Mouse (Mus musculus): ENCODE data around the gene Zfp292. TPM values are rescaled to one million over a fixed set of nuclear protein-coding genes. Genes with fewer than 3 reads are reported as not detected.
A peak's percentile ranks its signal among the peaks of the same experiment; 100 is the strongest.

The Zfp292 gene
- polyA plus RNA-seq, 1 experiment from 2014 or later = 39.2 TPM

DNA sequence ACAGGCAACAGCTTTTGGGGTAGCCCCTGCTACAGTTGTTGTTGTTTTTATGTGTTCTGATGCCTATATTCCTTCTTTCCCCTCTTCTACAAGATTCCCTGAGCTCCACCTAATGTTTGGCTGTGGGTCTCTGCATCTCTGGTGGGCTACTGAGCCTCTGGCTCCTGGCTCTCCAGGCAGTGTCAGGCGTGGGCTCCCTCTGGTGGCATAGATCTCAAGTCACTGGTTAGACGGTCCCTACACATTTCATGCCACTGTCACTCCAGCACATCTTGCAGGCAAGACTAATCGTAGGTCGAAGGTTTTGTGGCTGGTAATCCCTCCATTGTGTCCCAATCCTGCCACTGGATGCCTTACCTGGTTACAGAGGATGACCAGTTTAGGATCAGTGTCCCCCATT lies 100.0 kb downstream of the Zfp292 start:
- no peaks in the 10 kb centered on the region for H3K4me1 ChIP-seq
- H3K4me2 ChIP-seq (replicated peaks) = no peak overlapping the region
- no peak overlapping the region for H3K27ac ChIP-seq
- H3K4me3 ChIP-seq = no peak overlapping the region
- H3K9me3 ChIP-seq (replicated peaks) = no peaks in the 10 kb centered on the region
- no peaks in the 10 kb centered on the region for H3K36me3 ChIP-seq
- H3K27me3 ChIP-seq = no peaks in the 10 kb centered on the region
- ATAC-seq (ENCODE audit: low FRiP score) = no peak
- H3K9ac ChIP-seq = no peak overlapping the region
- WGBS = 36% methylated on average over 4 of the region's 4 CpGs

DNA sequence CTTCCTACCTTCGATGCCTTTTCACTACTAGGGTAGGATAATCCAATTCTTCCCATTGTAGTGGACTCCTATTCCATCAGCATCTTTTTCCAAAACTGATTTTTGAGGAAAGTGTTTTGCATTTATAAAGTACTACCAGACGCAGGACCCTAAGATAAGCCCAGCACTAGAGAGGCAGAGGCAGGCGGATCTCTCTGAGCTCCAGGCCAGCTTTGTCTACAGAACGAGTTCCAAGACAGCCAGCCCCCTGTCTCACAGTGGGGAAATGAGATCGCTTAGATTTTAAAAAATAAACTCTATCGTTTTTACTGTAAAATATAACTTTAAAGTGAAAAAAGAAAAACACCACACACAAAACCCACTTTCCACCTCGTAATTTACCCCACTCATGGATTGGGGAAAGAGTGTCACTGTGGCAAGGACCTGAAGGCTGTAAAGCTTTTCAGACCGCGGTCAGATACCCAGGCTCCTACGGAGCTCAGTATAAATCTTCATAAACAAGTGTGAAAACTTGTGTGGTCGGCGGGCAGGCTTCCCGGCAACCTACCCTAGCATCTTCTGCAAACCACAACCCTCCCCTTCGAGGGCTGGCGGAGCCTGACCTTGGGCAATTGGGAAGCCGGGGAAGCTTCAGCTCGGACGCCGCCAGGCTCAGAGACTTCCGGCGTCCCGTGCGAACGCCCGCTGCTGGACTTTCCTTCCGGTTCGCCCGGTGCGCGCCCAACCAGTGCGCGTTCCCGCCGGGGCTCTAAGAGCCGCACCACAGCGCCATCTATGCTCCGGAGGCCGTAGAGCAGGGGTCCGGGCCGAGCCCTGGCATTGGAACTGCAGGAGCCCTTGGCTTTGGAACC lies 104.9 kb downstream of the Zfp292 start, which contains the start of gene Smim8:
Gene Smim8, minus strand, starts transcription at position 747 of the 851 bp plus-strand sequence.
- H3K27me3 ChIP-seq = no peaks in the 10 kb centered on the region
- peak; percentile 95 for ATAC-seq (ENCODE audit: low FRiP score)
- H3K9me3 ChIP-seq (replicated peaks) = no peaks in the 10 kb centered on the region
- H3K27ac ChIP-seq = peak within 1 kb of the TSS; percentile 86
- H3K4me3 ChIP-seq = peak within 1 kb of the TSS; percentile 62
- H3K9ac ChIP-seq = peak within 1 kb of the TSS; percentile 75
- WGBS = 5% methylated on average over 40 of the region's 40 CpGs
- peak within 1 kb of the TSS; percentile 60 for H3K4me2 ChIP-seq (replicated peaks)
- no peaks in the 10 kb centered on the region for H3K36me3 ChIP-seq
- H3K4me1 ChIP-seq = 0 out of 2 replicates have a peak, but pooled peaks cover 3% of the 10 kb centered on the region

DNA sequence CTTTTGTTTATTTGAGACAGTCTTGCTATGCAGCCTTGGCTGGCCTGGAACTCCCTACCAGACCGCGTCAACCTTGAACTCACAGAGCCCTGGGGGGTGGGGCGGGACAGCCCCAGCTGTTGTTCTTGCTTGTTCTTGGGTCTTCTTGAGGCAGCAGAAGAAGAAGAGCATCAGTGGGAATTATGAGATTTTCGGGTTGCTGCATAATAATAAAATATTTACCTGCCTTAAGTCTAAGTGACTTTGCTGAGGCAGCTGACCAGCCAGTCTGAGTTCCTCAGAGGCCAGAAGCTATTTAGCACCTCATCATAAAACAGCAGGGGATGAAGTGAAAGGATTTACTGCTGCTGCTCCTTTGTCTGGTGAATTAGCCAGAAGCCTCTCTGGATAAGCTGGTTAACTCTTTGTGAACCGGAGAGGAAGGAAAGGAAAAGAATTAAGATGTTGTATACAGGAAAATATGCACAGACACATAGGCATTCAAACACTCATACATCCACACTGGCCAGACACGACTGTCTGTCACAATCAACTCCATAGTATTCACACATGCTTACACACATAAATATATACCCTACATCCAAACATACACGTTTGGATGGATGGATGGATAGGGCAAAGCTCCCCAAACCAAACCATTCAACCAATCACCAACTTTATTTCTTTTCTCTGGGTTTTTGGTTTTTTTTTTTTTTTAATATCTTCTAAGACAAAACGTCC lies 110.9 kb downstream of the Zfp292 start:
- 14% methylated on average over 8 of the region's 8 CpGs for WGBS
- ATAC-seq (ENCODE audit: low FRiP score) = no peak
- Histone ChIP-seq H3K27ac (peak overlapping the region; percentile 23; the same call in 1 of the 2 replicates), H3K4me3 (no peak overlapping the region), H3K4me2 (replicated peaks) (no peak overlapping the region), H3K27me3 (no peaks in the 10 kb centered on the region), H3K9me3 (replicated peaks) (no peaks in the 10 kb centered on the region), H3K9ac (no peak overlapping the region), H3K36me3 (peaks cover 12% of the 10 kb centered on the region), H3K4me1 (peaks cover 4% of the 10 kb centered on the region; the same call in 1 of the 2 replicates)

DNA sequence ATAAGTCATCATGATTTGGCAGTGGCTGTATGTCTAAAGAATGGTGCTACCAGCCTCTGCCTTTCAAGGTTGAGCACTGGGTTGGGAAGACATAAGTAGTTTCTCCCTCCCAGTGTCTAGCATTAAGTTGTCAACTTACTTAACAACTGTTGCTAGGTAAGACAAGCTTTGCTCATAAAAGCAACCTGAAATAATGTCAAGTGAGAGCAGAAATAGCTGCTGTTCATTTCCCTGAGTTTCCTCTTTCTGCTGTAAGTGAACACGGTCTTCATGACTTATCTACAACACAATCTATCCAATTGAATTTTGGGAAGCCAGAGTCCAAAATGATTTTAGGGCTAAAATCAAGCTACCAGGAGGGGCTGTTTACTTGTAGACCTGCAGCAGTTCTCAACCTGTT lies 126.6 kb downstream of the Zfp292 start, which contains the start of gene Gm136:
Gene Gm136, minus strand, starts transcription at position 101 of the 400 bp plus-strand sequence.
- no peak within 1 kb of the TSS for H3K27ac ChIP-seq
- H3K27me3 ChIP-seq = no peaks in the 10 kb centered on the region
- H3K36me3 ChIP-seq = no peaks in the 10 kb centered on the region
- no peaks in the 10 kb centered on the region for H3K4me1 ChIP-seq
- ATAC-seq (ENCODE audit: low FRiP score) = no peak
- no peak within 1 kb of the TSS for H3K9ac ChIP-seq
- WGBS = 87% methylated on average over 1 of the region's 1 CpGs
- no peak within 1 kb of the TSS for H3K4me3 ChIP-seq
- H3K4me2 ChIP-seq (replicated peaks) = no peak within 1 kb of the TSS
- H3K9me3 ChIP-seq (replicated peaks) = no peaks in the 10 kb centered on the region

Other genes starting within 250 kb of the Zfp292 start
- 53.9 and 54.1 TPM in 2 replicates for gene Slc35a1, start 195.5 kb downstream of the Zfp292 start, polyA plus RNA-seq (2016; fragmentation: Nextera tagmentation; extraction: Ambion mirVana)
- 5.2 and 5.3 TPM in 2 replicates for gene Cfap206, start 152.8 kb downstream of the Zfp292 start, polyA plus RNA-seq (2016; fragmentation: Nextera tagmentation; extraction: Ambion mirVana)
- not detected in 2 replicates for gene Gm136, start 126.7 kb downstream of the Zfp292 start, polyA plus RNA-seq (2016; fragmentation: Nextera tagmentation; extraction: Ambion mirVana)
- 43.2 and 48.0 TPM in 2 replicates for gene Smim8, start 104.5 kb downstream of the Zfp292 start, polyA plus RNA-seq (2016; fragmentation: Nextera tagmentation; extraction: Ambion mirVana)
- gene Cga, start 10.8 kb upstream of the Zfp292 start, polyA plus RNA-seq (2016; fragmentation: Nextera tagmentation; extraction: Ambion mirVana) = 0.56 and 1.1 TPM in 2 replicates